Comparison of ENCODE assay signal across 12 mouse cellular contexts in genomic region chr5:111810079-111810808, GRCm38 (mm10).
DNase-seq lines count a peak whose midpoint lies in the region; ATAC-seq lines count a peak whose summit lies in the region.
"Had no signal": no experiment of that assay in that cellular context is flagged by ENCODE, and none has a peak within 500 bp of the region (broad histone marks: within the 10 kb centered on the region; RNA-seq: fewer than 3 reads in every experiment).

No protein-coding gene starts in this region.

- no peak overlapping the region for H3K4me2 ChIP-seq in neural tube, embryonic 11.5 days (ENCODE audit: low read depth)
- no peak overlapping the region for H3K4me2 ChIP-seq in neural tube, embryonic 15.5 days
- H3K4me2 ChIP-seq in forebrain, embryonic 15.5 days (replicated peaks) = no peak overlapping the region
- H3K4me2 ChIP-seq: midbrain, embryonic 13.5 days had no signal

- peaks cover 7% of the 10 kb centered on the region for H3K4me1 ChIP-seq in neural tube, embryonic 11.5 days (ENCODE audit: control insufficient read depth, insufficient read depth, low read length)
- H3K4me1 ChIP-seq in neural tube, embryonic 15.5 days = peaks cover 25% of the 10 kb centered on the region
- H3K4me1 ChIP-seq in forebrain, embryonic 15.5 days = peaks cover 17% of the 10 kb centered on the region

- H3K9me3 ChIP-seq in neural tube, embryonic 11.5 days (ENCODE audit: control insufficient read depth, low read length) = no peaks in the 10 kb centered on the region
- H3K9me3 ChIP-seq in neural tube, embryonic 15.5 days (replicated peaks) = no peaks in the 10 kb centered on the region
- H3K9me3 ChIP-seq in forebrain, embryonic 15.5 days = no peaks in the 10 kb centered on the region
- H3K9me3 ChIP-seq: midbrain, embryonic 13.5 days had no signal

- no peak overlapping the region for H3K27ac ChIP-seq in neural tube, embryonic 11.5 days (ENCODE audit: low read depth, low read length)
- no peak overlapping the region for H3K27ac ChIP-seq in neural tube, embryonic 15.5 days (replicated peaks)
- peak overlapping the region; percentile 71 for H3K27ac ChIP-seq in forebrain, embryonic 15.5 days (replicated peaks)
- H3K27ac ChIP-seq: midbrain, embryonic 13.5 days had no signal

- ATAC-seq in neural tube, embryonic 11.5 days (ENCODE audit: insufficient read depth, low FRiP score, low TSS enrichment) = no peak
- ATAC-seq in neural tube, embryonic 15.5 days (ENCODE audit: low FRiP score) = no peak
- no peak; the same call in 1 of the 2 replicates for ATAC-seq in forebrain, embryonic 15.5 days (replicated peaks)
- ATAC-seq in hematopoietic stem cell, adult 5-6 weeks (replicated peaks in 1 of 2; ENCODE audit: insufficient read depth in 1 of 2, low FRiP score in 2 of 2, low TSS enrichment in 1 of 2, low read depth in 1 of 2, poor library complexity in 2 of 2, severe bottlenecking in 2 of 2) = peak; percentile 63 to 71
- ATAC-seq in megakaryocyte, adult 5-6 weeks (ENCODE audit: poor library complexity, severe bottlenecking) = no peak; the same call in 1 of the 2 replicates
- ATAC-seq: midbrain, embryonic 13.5 days had no signal

- no peak overlapping the region for H3K9ac ChIP-seq in neural tube, embryonic 11.5 days (ENCODE audit: low read length)
- no peak overlapping the region for H3K9ac ChIP-seq in neural tube, embryonic 15.5 days (replicated peaks)
- no peak overlapping the region for H3K9ac ChIP-seq in forebrain, embryonic 15.5 days (replicated peaks)
- H3K9ac ChIP-seq: midbrain, embryonic 13.5 days had no signal

- DNase-seq in gastrocnemius, adult 18-20 months (ENCODE audit: low spot score) = peak; percentile 71
- no peak for DNase-seq in gastrocnemius, postnatal 10 days
- peak; percentile 10 for DNase-seq in neural tube, embryonic 11.5 days (ENCODE audit: low spot score)
- no peak for DNase-seq in right cerebral cortex, postnatal 10 days (ENCODE audit: low spot score in 2 of 2)
- DNase-seq: adrenal gland, adult 2 months; cerebellum, adult 9-11 months; kidney, adult 8-10 months had no signal

- no peaks in the 10 kb centered on the region; the same call in 1 of the 2 replicates for H3K27me3 ChIP-seq in neural tube, embryonic 11.5 days (ENCODE audit: control insufficient read depth, insufficient read depth, low read length)
- H3K27me3 ChIP-seq in neural tube, embryonic 15.5 days (replicated peaks) = peaks cover 7% of the 10 kb centered on the region
- H3K27me3 ChIP-seq in forebrain, embryonic 15.5 days = no peaks in the 10 kb centered on the region

- H3K36me3 ChIP-seq in neural tube, embryonic 11.5 days (ENCODE audit: control insufficient read depth, insufficient read depth, low read length) = no peaks in the 10 kb centered on the region
- H3K36me3 ChIP-seq in neural tube, embryonic 15.5 days = no peaks in the 10 kb centered on the region
- no peaks in the 10 kb centered on the region for H3K36me3 ChIP-seq in forebrain, embryonic 15.5 days
- H3K36me3 ChIP-seq: midbrain, embryonic 13.5 days had no signal

- H3K4me3 ChIP-seq in neural tube, embryonic 11.5 days (ENCODE audit: low read depth, low read length) = no peak overlapping the region
- H3K4me3 ChIP-seq in neural tube, embryonic 15.5 days (replicated peaks) = no peak overlapping the region
- H3K4me3 ChIP-seq in forebrain, embryonic 15.5 days = no peak overlapping the region
- H3K4me3 ChIP-seq: midbrain, embryonic 13.5 days had no signal

- 31% methylated on average over 7 of the region's 7 CpGs for WGBS in neural tube, embryonic 11.5 days
- WGBS in neural tube, embryonic 15.5 days = 36% methylated on average over 7 of the region's 7 CpGs
- WGBS in forebrain, embryonic 15.5 days = 41% methylated on average over 7 of the region's 7 CpGs

Comparison
In these comparisons a context has a peak if more than half of its experiments do, and no peak if none do; other contexts are left out.
1. DNase-seq: peak in gastrocnemius, adult 18-20 months (single experiment) and neural tube, embryonic 11.5 days (single experiment); none in gastrocnemius, postnatal 10 days (single experiment) and right cerebral cortex, postnatal 10 days (0 of 2).
2. ATAC-seq: peak in hematopoietic stem cell, adult 5-6 weeks (2 of 2); none in neural tube, embryonic 11.5 days (single experiment), neural tube, embryonic 15.5 days (single experiment), forebrain, embryonic 15.5 days (single experiment) and megakaryocyte, adult 5-6 weeks (single experiment).